Mouse (Mus musculus) bone marrow macrophage, adult 2 months (primary cell): ENCODE measurements at regions not wholly inside any gene's neighbourhood (a gene's known extent, or its start where the extent isn't known, plus 50 kb on each side); places are given as distances from the start of the nearest gene placed in this dataset.

Experiments used
- H3K27ac ChIP-seq: 2 replicates; pipeline ENCODE4 v1.5.1; 2012; ENCODE audit warnings: low read depth, low read length; ENCODE audit not compliant: insufficient read depth
- H3K4me1 ChIP-seq: 2 replicates; pipeline ENCODE4 v1.6.1; 2012; ENCODE audit warnings: low read length; ENCODE audit not compliant: control insufficient read depth, insufficient read depth
- H3K4me3 ChIP-seq: 2 replicates; pipeline ENCODE4 v1.5.1; 2012; ENCODE audit warnings: mild to moderate bottlenecking, low read length, moderate library complexity; ENCODE audit not compliant: insufficient read depth
- CTCF ChIP-seq: IDR thresholded peaks from 2 replicates; pipeline ENCODE4 v1.5.1; 2012; ENCODE audit warnings: low read depth, mild to moderate bottlenecking, low read length, moderate library complexity
- POLR2A ChIP-seq: IDR thresholded peaks from 2 replicates; pipeline ENCODE4 v1.6.1; 2012; ENCODE audit warnings: mild to moderate bottlenecking, low read depth, low read length, borderline replicate concordance

DNA sequence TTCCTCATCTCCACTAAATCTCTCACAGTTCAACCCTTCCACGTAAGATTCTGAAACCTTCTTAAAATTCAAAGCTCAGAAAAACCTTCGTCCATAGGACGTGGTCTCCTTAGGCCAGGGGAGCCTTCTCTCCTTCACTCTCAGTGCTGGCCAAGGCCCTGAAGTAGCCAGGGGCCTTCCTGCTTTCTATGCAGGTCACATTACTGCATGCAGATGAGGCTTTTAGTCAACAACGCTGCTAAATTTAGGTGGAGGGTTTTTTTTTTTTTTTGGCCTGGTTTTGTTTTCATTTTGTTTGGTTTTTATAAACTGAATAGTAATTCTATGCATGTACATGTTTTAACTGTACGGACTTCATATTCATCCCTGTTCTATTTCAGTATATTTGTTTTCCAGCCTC, 214.5 kb upstream of the Acvr2a start:
- H3K4me3 ChIP-seq: no peak overlapping the region
- TF ChIP-seq CTCF: no peak
- TF ChIP-seq POLR2A: no peak
- H3K4me1 ChIP-seq: no peaks in the 10 kb centered on the region
- H3K27ac ChIP-seq: no peak overlapping the region

DNA sequence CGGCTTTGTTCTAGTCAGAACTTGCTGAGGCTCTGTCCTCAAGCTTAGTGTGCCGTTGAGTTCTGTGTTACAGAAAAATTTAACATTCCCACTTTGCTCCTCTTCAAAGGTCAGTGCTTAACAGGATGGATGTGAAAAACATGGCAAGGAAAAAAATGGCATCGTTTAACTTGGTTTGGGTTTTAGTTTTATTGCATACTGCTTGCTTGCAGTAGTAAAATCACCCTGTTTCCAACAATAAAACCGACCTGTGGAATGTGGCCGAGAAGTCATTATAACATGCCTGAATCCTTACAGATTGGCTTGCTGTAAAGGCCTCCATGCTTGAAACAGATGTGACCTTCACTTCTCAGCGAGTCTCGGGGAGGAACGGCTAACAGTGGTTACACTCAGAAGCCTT, 212.1 kb upstream of the Acvr2a start:
- TF ChIP-seq POLR2A (no peak), CTCF (no peak)
- H3K4me1 ChIP-seq: no peaks in the 10 kb centered on the region
- no peak overlapping the region for H3K27ac ChIP-seq
- no peak overlapping the region for H3K4me3 ChIP-seq

DNA sequence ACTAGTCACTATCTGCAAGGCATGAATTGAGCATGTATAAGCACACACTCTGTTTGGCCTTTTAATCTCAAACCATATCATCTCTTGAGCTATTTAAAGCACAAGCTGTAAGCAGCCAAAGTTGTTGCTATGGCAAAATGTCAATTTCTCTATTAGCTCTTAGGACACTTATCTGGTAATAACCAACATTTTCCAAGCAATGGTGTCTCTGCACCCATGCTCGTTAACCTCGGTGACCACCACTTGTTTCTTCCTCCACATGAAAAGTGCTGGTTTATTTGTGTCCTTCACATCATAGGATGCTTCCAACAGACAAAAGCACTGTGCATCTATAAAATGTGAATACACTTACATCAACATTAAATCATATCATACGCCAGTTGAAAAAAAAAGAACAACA, 204.4 kb upstream of the Acvr2a start:
- no peak overlapping the region for H3K27ac ChIP-seq
- TF ChIP-seq POLR2A: no peak
- TF ChIP-seq CTCF: no peak
- H3K4me1 ChIP-seq: no peaks in the 10 kb centered on the region
- no peak overlapping the region for H3K4me3 ChIP-seq

DNA sequence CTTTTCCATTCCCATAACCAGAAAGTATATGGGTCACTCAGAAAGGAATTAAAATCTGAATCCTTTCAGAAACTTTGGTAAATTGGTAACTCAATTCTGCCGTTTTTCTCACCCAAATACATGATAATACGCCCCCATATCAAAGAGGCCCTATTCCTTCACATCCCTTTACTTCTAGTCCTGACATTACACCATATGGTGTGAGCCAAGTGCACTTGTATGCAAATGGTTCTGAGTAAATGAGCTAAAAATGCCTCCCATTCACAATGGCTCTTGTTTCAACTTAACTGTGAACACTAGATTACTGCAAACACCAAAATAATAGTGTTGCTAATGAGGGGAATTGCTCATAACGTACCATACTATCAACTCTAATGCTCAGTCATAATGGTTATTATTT, 201.7 kb upstream of the Acvr2a start:
- peaks cover 5% of the 10 kb centered on the region for H3K4me1 ChIP-seq
- TF ChIP-seq POLR2A (no peak), CTCF (no peak)
- no peak overlapping the region for H3K4me3 ChIP-seq
- H3K27ac ChIP-seq: no peak overlapping the region

DNA sequence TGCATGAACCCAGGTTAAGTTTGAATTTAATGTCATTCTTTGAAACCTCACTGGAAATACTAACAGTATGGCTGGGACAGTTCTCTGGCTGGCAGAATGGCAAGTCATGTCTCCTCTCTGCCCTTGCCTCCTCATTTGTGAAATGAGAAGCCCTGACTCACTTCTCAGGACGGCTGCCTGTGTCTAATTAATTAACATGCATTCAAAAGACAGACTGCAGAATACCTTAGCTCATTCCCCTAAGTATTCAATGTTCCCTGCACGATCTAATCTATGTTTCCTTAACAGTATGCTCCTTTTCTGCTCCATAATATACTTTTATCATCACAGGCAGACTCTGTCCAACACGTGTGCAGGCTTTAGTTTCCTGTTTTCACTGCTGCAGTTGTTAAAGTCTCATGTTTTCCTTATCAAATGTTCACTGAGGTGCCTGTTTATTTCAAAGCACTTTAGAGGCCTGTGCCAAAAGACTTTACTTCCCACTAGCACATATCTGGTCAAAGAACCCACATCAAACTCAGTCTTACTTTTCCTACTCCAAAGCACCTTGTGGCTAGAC, 196.7 kb upstream of the Acvr2a start:
- H3K4me3 ChIP-seq: no peak overlapping the region
- peaks cover 8% of the 10 kb centered on the region for H3K4me1 ChIP-seq
- no peak overlapping the region for H3K27ac ChIP-seq
- TF ChIP-seq POLR2A: no peak
- TF ChIP-seq CTCF: no peak

DNA sequence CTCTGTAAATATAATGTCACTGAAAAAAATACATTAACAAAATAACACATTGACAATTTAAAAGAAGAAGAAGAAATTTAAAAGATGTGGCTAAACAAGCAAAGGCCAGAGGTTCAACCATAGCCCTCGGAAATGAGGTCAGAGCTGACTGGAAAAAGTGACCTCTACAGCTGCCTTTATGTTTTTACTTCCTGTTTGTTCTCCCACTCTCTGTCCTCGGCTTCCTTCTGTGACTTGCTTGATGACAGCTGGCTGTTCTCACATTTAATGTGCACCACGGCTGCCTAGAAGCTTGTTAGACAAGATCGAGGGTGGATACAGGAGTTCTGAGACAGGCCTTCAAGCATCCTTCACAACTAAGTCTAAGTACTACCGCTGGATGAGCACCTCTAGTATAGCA, 194.9 kb upstream of the Acvr2a start:
- TF ChIP-seq CTCF (no peak), POLR2A (no peak)
- H3K4me3 ChIP-seq: no peak overlapping the region
- H3K27ac ChIP-seq: 0 out of 2 replicates have a peak overlapping the region, but pooled peaks have one; percentile 17
- H3K4me1 ChIP-seq: peaks cover 8% of the 10 kb centered on the region

DNA sequence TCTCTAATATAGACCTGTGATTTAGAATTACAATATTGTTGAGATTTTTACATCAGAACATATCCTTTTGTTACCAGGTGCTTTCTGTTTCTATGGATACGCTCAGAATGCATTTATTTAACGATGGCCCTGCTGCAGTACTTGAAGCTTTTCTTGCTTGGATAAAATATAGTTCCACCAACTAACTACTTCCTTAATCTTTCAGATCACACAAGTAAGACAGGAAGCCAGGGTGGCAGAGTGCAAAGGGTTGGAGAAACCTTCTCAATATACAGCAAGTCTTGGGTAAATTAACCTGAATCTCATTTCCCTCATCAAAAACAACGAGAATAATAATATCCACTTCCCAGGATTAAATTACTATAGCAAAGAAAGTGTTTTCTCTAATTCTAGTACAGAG, 193.1 kb upstream of the Acvr2a start:
- no peak overlapping the region for H3K27ac ChIP-seq
- no peak overlapping the region for H3K4me3 ChIP-seq
- no peak for TF ChIP-seq CTCF
- TF ChIP-seq POLR2A: no peak
- H3K4me1 ChIP-seq: peaks cover 6% of the 10 kb centered on the region

DNA sequence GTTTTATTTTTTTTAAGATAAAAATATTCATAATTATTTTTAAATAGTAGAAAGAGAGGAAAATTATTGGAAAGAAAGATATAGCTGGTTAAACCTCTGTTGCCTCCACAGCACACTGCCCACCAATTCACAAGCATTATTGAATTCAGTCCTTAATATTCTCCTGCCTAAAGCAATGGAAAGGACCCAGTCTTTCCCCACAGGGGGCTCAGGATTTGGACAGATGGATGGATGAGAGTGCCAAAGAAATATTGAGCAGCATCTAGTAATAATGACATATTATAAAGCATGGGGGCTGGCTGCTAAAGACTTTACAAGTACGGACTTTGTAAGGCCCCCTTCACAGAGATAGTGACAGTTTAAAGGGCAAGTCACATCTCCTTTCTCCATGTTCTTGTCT, 191.6 kb upstream of the Acvr2a start:
- Histone ChIP-seq H3K4me1 (peaks cover 3% of the 10 kb centered on the region), H3K4me3 (no peak overlapping the region)

DNA sequence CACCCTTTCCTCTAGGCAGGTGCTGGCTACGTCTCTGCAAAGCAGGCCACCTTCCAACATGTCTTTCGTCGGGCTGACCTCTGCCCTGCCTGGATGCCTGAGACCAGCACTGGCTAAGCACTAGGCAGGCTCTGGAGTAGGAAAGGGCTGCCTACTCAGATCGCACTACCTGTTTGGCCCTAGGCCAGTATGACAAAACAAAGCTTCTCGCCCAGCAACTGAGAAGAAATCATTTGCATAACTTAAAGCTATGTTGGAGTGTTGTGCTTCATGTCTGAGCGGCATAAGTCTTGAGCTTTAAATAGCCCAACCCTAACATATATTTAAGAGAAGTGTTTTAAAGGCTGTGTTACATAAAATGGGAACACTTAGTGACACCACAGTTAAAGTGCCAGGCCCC, 189.9 kb upstream of the Acvr2a start:
- Histone ChIP-seq H3K4me3 (no peak overlapping the region), H3K4me1 (peaks cover 3% of the 10 kb centered on the region), H3K27ac (no peak overlapping the region)
- no peak for TF ChIP-seq CTCF
- no peak for TF ChIP-seq POLR2A

More for the DNA sequence above, 191.6 kb upstream of the Acvr2a start:
- no peak overlapping the region for H3K27ac ChIP-seq
- no peak for TF ChIP-seq CTCF
- no peak for TF ChIP-seq POLR2A

DNA sequence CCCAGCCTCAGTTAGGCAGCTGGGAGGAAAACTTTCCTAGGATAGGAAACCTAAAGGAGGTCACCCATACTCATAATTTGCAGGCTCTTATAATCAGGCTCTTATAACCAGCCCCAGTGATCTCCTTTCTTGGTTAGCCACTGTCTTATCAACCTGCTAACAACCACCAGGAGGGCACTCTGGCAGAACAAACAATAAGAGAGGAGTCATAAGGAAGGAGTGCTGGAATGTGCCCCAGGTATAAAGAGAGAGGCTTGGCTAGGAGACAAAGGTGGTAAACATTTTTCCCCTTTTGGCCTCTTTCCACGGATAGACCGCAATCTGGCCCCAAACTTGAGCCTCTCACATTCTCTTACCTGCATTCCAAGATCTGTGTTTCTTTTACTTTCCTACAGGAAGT, 189.4 kb upstream of the Acvr2a start:
- H3K4me3 ChIP-seq: no peak overlapping the region
- no peak overlapping the region for H3K27ac ChIP-seq
- no peak for TF ChIP-seq POLR2A
- no peak for TF ChIP-seq CTCF
- no peaks in the 10 kb centered on the region for H3K4me1 ChIP-seq

DNA sequence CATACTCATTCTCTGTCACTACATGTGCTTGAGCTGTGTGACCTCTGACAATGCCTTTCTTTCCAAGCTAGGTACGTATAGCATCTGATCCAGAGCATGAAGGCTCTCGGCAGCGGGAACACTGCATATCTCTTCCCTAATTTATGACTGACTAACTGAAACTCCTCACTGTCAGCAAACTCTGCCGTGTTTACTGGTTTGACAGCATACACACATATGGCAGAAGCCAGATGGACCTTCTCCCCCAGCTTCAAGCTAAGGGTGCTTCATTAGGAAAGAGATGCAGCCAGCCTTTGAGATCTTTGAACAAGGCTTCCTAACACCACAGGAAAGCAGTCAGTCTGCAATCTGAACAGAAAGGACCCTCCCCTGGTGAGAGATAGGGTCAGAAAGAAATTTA, 186.9 kb upstream of the Acvr2a start:
- Histone ChIP-seq H3K4me1 (no peaks in the 10 kb centered on the region), H3K4me3 (no peak overlapping the region), H3K27ac (no peak overlapping the region)
- TF ChIP-seq POLR2A (no peak), CTCF (no peak)
